In genomic region chr6:86404100-86404861, GRCm38 (mm10) we compare ENCODE assay signal across 8 mouse cellular contexts. TPM values are rescaled to one million over a fixed set of nuclear protein-coding genes. Genes with fewer than 3 reads are reported as not detected.
DNase-seq lines count a peak whose midpoint lies in the region; ATAC-seq and TF ChIP-seq lines count a peak whose summit lies in the region.

Tia1 (plus strand) TSS chr6:86404219.

- no peaks in the 10 kb centered on the region for H3K9me3 ChIP-seq in embryonic facial prominence, embryonic 13.5 days
- no peaks in the 10 kb centered on the region for H3K9me3 ChIP-seq in limb, embryonic 12.5 days
- H3K9me3 ChIP-seq in midbrain, embryonic 15.5 days = no peaks in the 10 kb centered on the region

- H3K4me1 ChIP-seq in embryonic facial prominence, embryonic 13.5 days = peaks cover 18% of the 10 kb centered on the region; the same call in 1 of the 2 replicates
- H3K4me1 ChIP-seq in kidney, adult 2 months (ENCODE audit: control insufficient read depth, insufficient read depth, low read length) = peaks cover 6% of the 10 kb centered on the region; the same call in 1 of the 2 replicates
- H3K4me1 ChIP-seq in limb, embryonic 12.5 days (replicated peaks) = peaks cover 10% of the 10 kb centered on the region
- H3K4me1 ChIP-seq in midbrain, embryonic 15.5 days = peaks cover 28% of the 10 kb centered on the region
- peaks cover 3% of the 10 kb centered on the region; the same call in 1 of the 2 replicates for H3K4me1 ChIP-seq in spleen, adult 2 months (ENCODE audit: control insufficient read depth, insufficient read depth, insufficient read length)

- DNase-seq in 3134 (ENCODE audit: extremely low read depth, insufficient read length, low spot score) = peak; percentile 94
- peak; percentile 99 for DNase-seq in adrenal gland, postnatal 36 days
- DNase-seq in heart, adult 18-20 months = peak; percentile 95 to 99
- peak; percentile 99 for DNase-seq in kidney, adult 2 months
- DNase-seq in spleen, adult 2 months (ENCODE audit: low read depth in 1 of 2, low spot score in 2 of 2) = peak; percentile 93 to 95

- TF ChIP-seq CTCF in kidney, adult 2 months (conservative IDR thresholded peaks at IDR 0.05; ENCODE audit: insufficient read depth, insufficient read length, low read depth, low read length) = no peak
- TF ChIP-seq CTCF in spleen, adult 2 months (IDR thresholded peaks at IDR 0.05; ENCODE audit: extremely low read depth, insufficient read depth, insufficient read length, insufficient replicate concordance) = no peak

- peaks cover 6% of the 10 kb centered on the region; the same call in 1 of the 2 replicates for H3K36me3 ChIP-seq in embryonic facial prominence, embryonic 13.5 days
- no peaks in the 10 kb centered on the region for H3K36me3 ChIP-seq in kidney, adult 2 months (ENCODE audit: control insufficient read depth, insufficient read depth, low read length)
- H3K36me3 ChIP-seq in limb, embryonic 12.5 days = peaks cover 15% of the 10 kb centered on the region
- 0 out of 2 replicates have a peak, but pooled peaks cover 5% of the 10 kb centered on the region for H3K36me3 ChIP-seq in midbrain, embryonic 15.5 days (replicated peaks)
- peaks cover 3% of the 10 kb centered on the region; the same call in 1 of the 2 replicates for H3K36me3 ChIP-seq in spleen, adult 2 months (ENCODE audit: control insufficient read depth, insufficient read depth, low read length)

- under 1% methylated on average over 61 of the region's 62 CpGs for WGBS in embryonic facial prominence, embryonic 13.5 days
- WGBS in kidney, adult 2 months = under 1% methylated on average over 62 of the region's 62 CpGs
- WGBS in limb, embryonic 12.5 days = under 1% methylated on average over 61 of the region's 62 CpGs
- under 1% methylated on average over 62 of the region's 62 CpGs for WGBS in midbrain, embryonic 15.5 days
- under 1% methylated on average over 61 of the region's 62 CpGs for WGBS in spleen, adult 2 months

- H3K27ac ChIP-seq in embryonic facial prominence, embryonic 13.5 days = peak within 1 kb of the TSS; percentile 100
- H3K27ac ChIP-seq in kidney, adult 2 months (ENCODE audit: insufficient read depth, low read depth, low read length) = peak within 1 kb of the TSS; percentile 95
- H3K27ac ChIP-seq in limb, embryonic 12.5 days = peak within 1 kb of the TSS; percentile 100
- peak within 1 kb of the TSS; percentile 100 for H3K27ac ChIP-seq in midbrain, embryonic 15.5 days
- peak within 1 kb of the TSS; percentile 90 for H3K27ac ChIP-seq in spleen, adult 2 months (ENCODE audit: insufficient read depth, low read length)

- H3K4me2 ChIP-seq in embryonic facial prominence, embryonic 13.5 days = peak within 1 kb of the TSS; percentile 65
- peak within 1 kb of the TSS; percentile 62 for H3K4me2 ChIP-seq in limb, embryonic 12.5 days
- H3K4me2 ChIP-seq in midbrain, embryonic 15.5 days = peak within 1 kb of the TSS; percentile 78

- peak within 1 kb of the TSS; percentile 91 for H3K4me3 ChIP-seq in embryonic facial prominence, embryonic 13.5 days
- peak within 1 kb of the TSS; percentile 96 for H3K4me3 ChIP-seq in kidney, adult 2 months (ENCODE audit: insufficient read depth, low read depth, low read length)
- H3K4me3 ChIP-seq in limb, embryonic 12.5 days (replicated peaks) = peak within 1 kb of the TSS; percentile 85
- peak within 1 kb of the TSS; percentile 70 for H3K4me3 ChIP-seq in midbrain, embryonic 15.5 days
- H3K4me3 ChIP-seq in spleen, adult 2 months (ENCODE audit: extremely low read depth, insufficient read depth, insufficient read length) = peak within 1 kb of the TSS; percentile 88

- peak within 1 kb of the TSS; percentile 99 for H3K9ac ChIP-seq in embryonic facial prominence, embryonic 13.5 days
- peak within 1 kb of the TSS; percentile 99 for H3K9ac ChIP-seq in limb, embryonic 12.5 days (replicated peaks)
- peak within 1 kb of the TSS; percentile 99 for H3K9ac ChIP-seq in midbrain, embryonic 15.5 days

- H3K27me3 ChIP-seq in embryonic facial prominence, embryonic 13.5 days = no peaks in the 10 kb centered on the region
- no peaks in the 10 kb centered on the region for H3K27me3 ChIP-seq in kidney, adult 2 months (replicated peaks; ENCODE audit: control insufficient read depth, insufficient read depth, low read length)
- H3K27me3 ChIP-seq in limb, embryonic 12.5 days = 0 out of 2 replicates have a peak, but pooled peaks cover 3% of the 10 kb centered on the region
- no peaks in the 10 kb centered on the region for H3K27me3 ChIP-seq in midbrain, embryonic 15.5 days (replicated peaks)
- no peaks in the 10 kb centered on the region for H3K27me3 ChIP-seq in spleen, adult 2 months (ENCODE audit: control insufficient read depth, insufficient read depth, low read length)

- peak; percentile 95 for ATAC-seq in embryonic facial prominence, embryonic 13.5 days (ENCODE audit: insufficient number of reproducible peaks, insufficient read depth, low FRiP score, low TSS enrichment, low read depth)
- ATAC-seq in limb, embryonic 12.5 days (ENCODE audit: insufficient number of reproducible peaks, insufficient read depth, low FRiP score, low TSS enrichment, low read depth) = peak; percentile 92
- ATAC-seq in midbrain, embryonic 15.5 days (replicated peaks) = peak; percentile 97

- TF ChIP-seq POLR2A in kidney, adult 2 months (IDR thresholded peaks at IDR 0.05; ENCODE audit: low read depth, low read length) = no peak
- TF ChIP-seq POLR2A in spleen, adult 2 months (IDR thresholded peaks at IDR 0.05; ENCODE audit: low read depth, low read length) = no peak

RNA-seq across cellular contexts. Expression of gene Tia1, which starts in this region (rescaled TPM):
- total RNA-seq in adrenal gland, postnatal 36 days (2021) = 10 to 100 TPM; 36.2 to 53.6 TPM
- 279 and 301 TPM in 2 replicates for polyA plus RNA-seq in embryonic facial prominence, embryonic 13.5 days (2015; fragmentation: Nextera tagmentation; extraction: Ambion mirVana)
- total RNA-seq in heart, adult 18-20 months (2021) = 10 to 100 TPM; 17.2 to 19.3 TPM
- polyA plus RNA-seq in kidney, adult 2 months (2012; rRNA removed) = 11.5 TPM in 2 replicates
- polyA plus RNA-seq in limb, embryonic 12.5 days (2016; fragmentation: Nextera tagmentation; extraction: Ambion mirVana) = 298 and 331 TPM in 2 replicates
- polyA plus RNA-seq in midbrain, embryonic 15.5 days (2015; fragmentation: Nextera tagmentation; extraction: Ambion mirVana) = 334 and 360 TPM in 2 replicates
- 15.4 and 15.9 TPM in 2 replicates for polyA plus RNA-seq in spleen, adult 2 months (2012; rRNA removed)

Comparison
In these comparisons a context has a peak if more than half of its experiments do, and no peak if none do; other contexts are left out.
1. Peak in every context shown above with its lines: DNase-seq, ATAC-seq, H3K4me3 ChIP-seq and H3K27ac ChIP-seq.
2. RNA of gene Tia1 (polyA plus RNA-seq): 334 to 360 TPM in midbrain, embryonic 15.5 days, 298 to 331 TPM in limb, embryonic 12.5 days and 279 to 301 TPM in embryonic facial prominence, embryonic 13.5 days; 15.4 to 15.9 TPM in spleen, adult 2 months and 11.5 TPM in kidney, adult 2 months; every median in the first group is over 10 times any median in the second.